Mouse (Mus musculus) left cerebral cortex, adult 11 months (tissue): ENCODE data around the gene Cops8.

Source experiments
- DNase-seq: peaks from one replicate; pipeline ENCODE4 v3.0.0; 2022; ENCODE audit warnings: low spot score

The Cops8 gene

GRCm38 (mm10) chr1:90602759-90603560, at the start of gene Cops8:
Gene Cops8, plus strand, starts transcription at chr1:90602981.
- peak; percentile 96 for DNase-seq

- DNase-seq, result no peak
These were observed 45.6 kb upstream of the Cops8 start for GRCm38 (mm10) chr1:90557140-90557539.

- DNase-seq, result no peak
These were observed 41.6 kb upstream of the Cops8 start for GRCm38 (mm10) chr1:90560942-90561726.

- no peak for DNase-seq
These were observed 38.8 kb upstream of the Cops8 start for GRCm38 (mm10) chr1:90563945-90564344.

- no peak for DNase-seq
These were observed 35.9 kb upstream of the Cops8 start for GRCm38 (mm10) chr1:90566664-90567440.

GRCm38 (mm10) chr1:90573831-90574230, 28.9 kb upstream of the Cops8 start:
- DNase-seq, result no peak

GRCm38 (mm10) chr1:90574845-90575244, 27.9 kb upstream of the Cops8 start:
- DNase-seq, result no peak

- no peak for DNase-seq
These were observed 25.4 kb upstream of the Cops8 start for GRCm38 (mm10) chr1:90577417-90577816.

- DNase-seq, result no peak
These were observed 20.1 kb upstream of the Cops8 start for GRCm38 (mm10) chr1:90582635-90583034.

GRCm38 (mm10) chr1:90588021-90588734, 14.6 kb upstream of the Cops8 start:
- DNase-seq, result peak; percentile 66

- DNase-seq, result peak; percentile 26
These were observed 12.0 kb upstream of the Cops8 start for GRCm38 (mm10) chr1:90590797-90591196.

- DNase-seq, result peak; percentile 43
These were observed 10.0 kb upstream of the Cops8 start for GRCm38 (mm10) chr1:90592784-90593183.

- DNase-seq, result no peak
These were observed 3.6 kb upstream of the Cops8 start for GRCm38 (mm10) chr1:90599226-90599625.

- no peak for DNase-seq
These were observed 1.7 kb upstream of the Cops8 start for GRCm38 (mm10) chr1:90601096-90601495.

GRCm38 (mm10) chr1:90603561-90603887, 743 bp downstream of the Cops8 start:
- DNase-seq, result no peak

GRCm38 (mm10) chr1:90609363-90609762, 6.6 kb downstream of the Cops8 start:
- no peak for DNase-seq

GRCm38 (mm10) chr1:90617258-90617657, 14.5 kb downstream of the Cops8 start:
- no peak for DNase-seq

- no peak for DNase-seq
These were observed 30.7 kb downstream of the Cops8 start for GRCm38 (mm10) chr1:90633415-90634030.

GRCm38 (mm10) chr1:90634205-90634745, 31.5 kb downstream of the Cops8 start:
- no peak for DNase-seq

- DNase-seq, result no peak
These were observed 35.6 kb downstream of the Cops8 start for GRCm38 (mm10) chr1:90638335-90638734.

- peak; percentile 58 for DNase-seq
These were observed 48.1 kb downstream of the Cops8 start for GRCm38 (mm10) chr1:90650781-90651437.
